ENCODE assay signal across 9 mouse cellular contexts in the genomic region with DNA sequence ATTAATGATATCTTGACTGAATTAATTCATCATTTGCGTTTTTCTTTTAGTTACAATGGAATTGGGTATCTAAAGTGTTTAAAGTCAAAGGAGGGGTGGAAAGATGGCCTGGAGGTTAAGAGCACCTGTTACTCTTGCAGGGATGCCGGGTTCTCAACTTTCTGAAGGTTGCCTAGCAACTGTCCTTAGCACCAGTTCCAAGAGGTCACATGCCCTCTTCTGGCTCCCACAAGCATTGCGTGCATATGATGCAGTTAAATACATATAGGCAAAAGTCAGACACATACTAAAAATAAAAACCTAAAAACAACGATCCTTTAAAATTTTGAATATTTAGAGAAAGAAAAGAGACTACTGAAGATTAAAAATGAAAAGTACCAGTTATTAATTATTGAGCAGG. TPM values are rescaled to one million over a fixed set of nuclear protein-coding genes. Genes with fewer than 3 reads are reported as not detected.
A peak's percentile ranks its signal among the peaks of the same experiment; 100 is the strongest.
DNase-seq lines count a peak whose midpoint lies in the region; ATAC-seq lines count a peak whose summit lies in the region.
"Had no signal": no experiment of that assay in that cellular context is flagged by ENCODE, and none has a peak within 500 bp of the region (broad histone marks: within the 10 kb centered on the region; RNA-seq: fewer than 3 reads in every experiment).

No protein-coding gene starts in this region.

- H3K9me3 ChIP-seq in forebrain, embryonic 10.5 days: no peaks in the 10 kb centered on the region
- H3K9me3 ChIP-seq in forebrain, embryonic 15.5 days: no peaks in the 10 kb centered on the region
- no peaks in the 10 kb centered on the region for H3K9me3 ChIP-seq in limb, embryonic 11.5 days (ENCODE audit: control insufficient read depth, low read length)
- H3K9me3 ChIP-seq: liver, embryonic 15.5 days had no signal

- no peaks in the 10 kb centered on the region for H3K27me3 ChIP-seq in forebrain, embryonic 10.5 days (ENCODE audit: poor library complexity, severe bottlenecking)
- no peaks in the 10 kb centered on the region for H3K27me3 ChIP-seq in forebrain, embryonic 15.5 days
- no peaks in the 10 kb centered on the region for H3K27me3 ChIP-seq in limb, embryonic 11.5 days (ENCODE audit: control insufficient read depth, insufficient read depth, low read length)
- H3K27me3 ChIP-seq: liver, embryonic 15.5 days had no signal

- H3K4me1 ChIP-seq in forebrain, embryonic 10.5 days: peaks cover 16% of the 10 kb centered on the region
- peaks cover 19% of the 10 kb centered on the region for H3K4me1 ChIP-seq in forebrain, embryonic 15.5 days
- no peaks in the 10 kb centered on the region for H3K4me1 ChIP-seq in limb, embryonic 11.5 days (ENCODE audit: control insufficient read depth, insufficient read depth, low read length)

- no peak for ATAC-seq in forebrain, embryonic 15.5 days (replicated peaks)
- ATAC-seq in CD4-positive, CD25-positive, alpha-beta regulatory T cell, adult 4 months: peak; percentile 95
- ATAC-seq in limb, embryonic 11.5 days (ENCODE audit: insufficient number of reproducible peaks, low FRiP score, low TSS enrichment, low read depth): no peak

- DNase-seq in forebrain, embryonic 10.5 days (ENCODE audit: extremely low spot score, low spot score): peak; percentile 31
- DNase-seq in embryo, embryonic 11.5 days (ENCODE audit: low read depth, low spot score): peak; percentile 22
- peak; percentile 55 for DNase-seq in limb, embryonic 11.5 days (ENCODE audit: low spot score)
- peak; percentile 57 for DNase-seq in retina, embryonic 14.5 days (ENCODE audit: low spot score)
- no peak for DNase-seq in left cerebral cortex, adult 18-20 months (ENCODE audit: low spot score in 2 of 2)
- DNase-seq in layer of hippocampus, postnatal 14 days (ENCODE audit: low spot score in 2 of 2): no peak

- H3K4me2 ChIP-seq in forebrain, embryonic 15.5 days (replicated peaks): no peak overlapping the region
- no peak overlapping the region for H3K4me2 ChIP-seq in limb, embryonic 11.5 days (ENCODE audit: low read depth, severe bottlenecking)
- H3K4me2 ChIP-seq: liver, embryonic 15.5 days had no signal

- WGBS in forebrain, embryonic 10.5 days: 59% methylated on average over 4 of the region's 4 CpGs
- WGBS in forebrain, embryonic 15.5 days: 47% methylated on average over 4 of the region's 4 CpGs
- WGBS in limb, embryonic 11.5 days: 61% methylated on average over 4 of the region's 4 CpGs

- no peak overlapping the region for H3K9ac ChIP-seq in forebrain, embryonic 15.5 days (replicated peaks)
- no peak overlapping the region for H3K9ac ChIP-seq in limb, embryonic 11.5 days (ENCODE audit: low read length)
- H3K9ac ChIP-seq: liver, embryonic 15.5 days had no signal

- H3K36me3 ChIP-seq in forebrain, embryonic 10.5 days (replicated peaks): peaks cover 43% of the 10 kb centered on the region
- peaks cover 22% of the 10 kb centered on the region for H3K36me3 ChIP-seq in forebrain, embryonic 15.5 days
- H3K36me3 ChIP-seq in limb, embryonic 11.5 days (ENCODE audit: control insufficient read depth, insufficient read depth, low read length): no peaks in the 10 kb centered on the region

- no peak overlapping the region for H3K27ac ChIP-seq in forebrain, embryonic 10.5 days
- H3K27ac ChIP-seq in forebrain, embryonic 15.5 days (replicated peaks): no peak overlapping the region
- H3K27ac ChIP-seq in limb, embryonic 11.5 days (replicated peaks; ENCODE audit: low read depth, low read length): no peak overlapping the region
- H3K27ac ChIP-seq: liver, embryonic 15.5 days had no signal

- no peak overlapping the region for H3K4me3 ChIP-seq in forebrain, embryonic 10.5 days
- no peak overlapping the region for H3K4me3 ChIP-seq in forebrain, embryonic 15.5 days
- H3K4me3 ChIP-seq in limb, embryonic 11.5 days (ENCODE audit: low read depth, low read length): no peak overlapping the region
- H3K4me3 ChIP-seq: liver, embryonic 15.5 days had no signal

RNA-seq across cellular contexts. Expression of gene Akirin2, which starts 10.2 kb away (rescaled TPM):
- 44.6 and 55.0 TPM in 2 replicates for polyA plus RNA-seq in forebrain, embryonic 10.5 days (2016; fragmentation: Nextera tagmentation; extraction: Ambion mirVana)
- polyA plus RNA-seq in forebrain, embryonic 15.5 days (2015; fragmentation: Nextera tagmentation; extraction: Ambion mirVana): 104 and 106 TPM in 2 replicates
- polyA plus RNA-seq in CD4-positive, CD25-positive, alpha-beta regulatory T cell, adult 4 months (2017; shearing (Covaris generic)): 10 to 100 TPM in 1 of 2 experiments, 1 to 10 TPM in 1; 8.7 to 14.6 TPM
- 77.8 and 84.0 TPM in 2 replicates for polyA plus RNA-seq in limb, embryonic 11.5 days (2014; fragmentation: Nextera tagmentation; extraction: Ambion mirVana)
- total RNA-seq in left cerebral cortex, adult 18-20 months (2021): 100 to 1,000 TPM; 111 to 112 TPM
- 100 to 1,000 TPM in 1 of 2 experiments, 10 to 100 TPM in 1; 97.6 to 103 TPM for total RNA-seq in layer of hippocampus, postnatal 14 days (2021)

RNA-seq across cellular contexts. Expression of gene Orc3, which starts 53.8 kb away (rescaled TPM):
- 108 and 119 TPM in 2 replicates for polyA plus RNA-seq in forebrain, embryonic 10.5 days (2016; fragmentation: Nextera tagmentation; extraction: Ambion mirVana)
- 92.9 and 93.2 TPM in 2 replicates for polyA plus RNA-seq in forebrain, embryonic 15.5 days (2015; fragmentation: Nextera tagmentation; extraction: Ambion mirVana)
- 100 to 1,000 TPM; 101 to 113 TPM for polyA plus RNA-seq in CD4-positive, CD25-positive, alpha-beta regulatory T cell, adult 4 months (2017; shearing (Covaris generic))
- polyA plus RNA-seq in limb, embryonic 11.5 days (2014; fragmentation: Nextera tagmentation; extraction: Ambion mirVana): 112 and 115 TPM in 2 replicates
- total RNA-seq in left cerebral cortex, adult 18-20 months (2021): 10 to 100 TPM; 37.0 to 42.5 TPM
- 10 to 100 TPM; 50.4 to 55.8 TPM for total RNA-seq in layer of hippocampus, postnatal 14 days (2021)

RNA-seq across cellular contexts. Expression of gene Rars2, which starts 53.8 kb away (rescaled TPM):
- 78.5 and 79.8 TPM in 2 replicates for polyA plus RNA-seq in forebrain, embryonic 10.5 days (2016; fragmentation: Nextera tagmentation; extraction: Ambion mirVana)
- polyA plus RNA-seq in forebrain, embryonic 15.5 days (2015; fragmentation: Nextera tagmentation; extraction: Ambion mirVana): 57.1 and 60.2 TPM in 2 replicates
- polyA plus RNA-seq in CD4-positive, CD25-positive, alpha-beta regulatory T cell, adult 4 months (2017; shearing (Covaris generic)): 10 to 100 TPM; 45.6 to 59.2 TPM
- 66.9 and 69.1 TPM in 2 replicates for polyA plus RNA-seq in limb, embryonic 11.5 days (2014; fragmentation: Nextera tagmentation; extraction: Ambion mirVana)
- total RNA-seq in left cerebral cortex, adult 18-20 months (2021): 10 to 100 TPM; 21.4 to 23.5 TPM
- 10 to 100 TPM; 28.5 to 29.9 TPM for total RNA-seq in layer of hippocampus, postnatal 14 days (2021)

Comparison
In these comparisons a context has a peak if more than half of its experiments do, and no peak if none do; other contexts are left out.
1. DNase-seq: peak in forebrain, embryonic 10.5 days (single experiment), embryo, embryonic 11.5 days (single experiment), limb, embryonic 11.5 days (single experiment) and retina, embryonic 14.5 days (single experiment); none in left cerebral cortex, adult 18-20 months (0 of 2) and layer of hippocampus, postnatal 14 days (0 of 2).